Mouse (Mus musculus) midbrain, embryonic 11.5 days (tissue): ENCODE measurements at regions not wholly inside any gene's neighbourhood (a gene's known extent, or its start where the extent isn't known, plus 50 kb on each side); places are given as distances from the start of the nearest gene placed in this dataset.

Experiments used
- ATAC-seq: fragments of 200-750 bp; cut with Nextera tagmentation; 2 replicates; pipeline ENCODE4 v1.8.0; 2017; ENCODE audit warnings: moderate TSS enrichment, moderate library complexity; ENCODE audit not compliant: low FRiP score
- DNase-seq: peaks from one replicate; pipeline ENCODE4 v3.0.0; 2015; ENCODE audit warnings: low spot score; ENCODE audit errors: missing footprints
- H3K27ac ChIP-seq: fragments of 300-500 bp; sonication (generic); 2 replicates; pipeline ENCODE4 v1.5.1; 2014; ENCODE audit warnings: low read depth, low read length
- H3K27me3 ChIP-seq: fragments of 300-500 bp; sonication (generic); 2 replicates; pipeline ENCODE4 v1.6.1; 2014; ENCODE audit warnings: mild to moderate bottlenecking, low read length, moderate library complexity, mixed read lengths; ENCODE audit not compliant: control insufficient read depth, insufficient read depth
- H3K36me3 ChIP-seq: fragments of 300-500 bp; sonication (generic); 2 replicates; pipeline ENCODE4 v1.6.1; 2014; ENCODE audit warnings: mild to moderate bottlenecking, low read length, moderate library complexity, mixed read lengths; ENCODE audit not compliant: control insufficient read depth, insufficient read depth
- H3K4me1 ChIP-seq: fragments of 300-500 bp; sonication (generic); 2 replicates; pipeline ENCODE4 v1.6.1; 2014; ENCODE audit warnings: low read length; ENCODE audit not compliant: control insufficient read depth, insufficient read depth
- H3K4me2 ChIP-seq: fragments of 300-500 bp; sonication (generic); 2 replicates; pipeline ENCODE4 v1.6.1; 2014; ENCODE audit warnings: mild to moderate bottlenecking, moderate library complexity
- H3K4me3 ChIP-seq: fragments of 300-500 bp; sonication (generic); 2 replicates; pipeline ENCODE4 v1.5.1; 2014; ENCODE audit warnings: low read depth, low read length
- H3K9ac ChIP-seq: fragments of 300-500 bp; sonication (generic); 2 replicates; pipeline ENCODE4 v1.6.1; 2014; ENCODE audit warnings: low read length
- H3K9me3 ChIP-seq: fragments of 300-500 bp; sonication (generic); 2 replicates; pipeline ENCODE4 v1.6.1; 2016; ENCODE audit warnings: low read length; ENCODE audit not compliant: control insufficient read depth
- WGBS: fragments of 180-500 bp; shearing (Covaris S2); extraction: QIAGEN DNeasy Blood & Tissue Kit; methylation state at CpG from one replicate; pipeline ENCODE4 v1.1.7; 2014; 5-methylcytosine and 5-hydroxymethylcytosine counted together

DNA sequence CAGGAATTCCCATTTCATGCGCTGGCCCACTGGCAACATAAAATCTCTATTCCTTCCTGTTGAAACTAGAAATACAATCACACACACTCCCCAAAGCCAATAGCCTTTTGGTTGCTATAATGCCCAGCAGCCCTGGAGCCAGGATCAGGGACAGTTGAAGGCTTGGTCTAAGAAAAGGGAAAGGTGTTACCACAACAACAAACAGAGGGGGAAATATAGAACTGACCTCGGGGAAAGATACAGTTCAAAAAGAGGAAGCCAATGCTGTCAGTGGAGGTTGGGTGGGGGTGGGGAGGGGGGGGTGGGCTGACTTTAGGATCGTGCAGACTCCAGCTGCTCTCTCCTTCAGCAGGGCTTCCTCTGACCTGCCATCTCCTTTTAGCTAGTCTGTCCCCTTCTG lies 391.1 kb upstream of the Hnrnpa3 start:
- 75% methylated on average over 3 of the region's 3 CpGs for WGBS
- peaks cover 5% of the 10 kb centered on the region for H3K4me1 ChIP-seq
- no peaks in the 10 kb centered on the region for H3K36me3 ChIP-seq
- H3K4me2 ChIP-seq, result no peak overlapping the region
- H3K27me3 ChIP-seq, result no peaks in the 10 kb centered on the region
- H3K4me3 ChIP-seq, result no peak overlapping the region
- ATAC-seq (no peak), DNase-seq (no peak)
- H3K27ac ChIP-seq, result no peak overlapping the region
- no peak overlapping the region for H3K9ac ChIP-seq
- no peaks in the 10 kb centered on the region for H3K9me3 ChIP-seq

- Histone ChIP-seq H3K9me3 (no peaks in the 10 kb centered on the region), H3K36me3 (no peaks in the 10 kb centered on the region), H3K4me3 (no peak overlapping the region), H3K9ac (no peak overlapping the region), H3K27me3 (no peaks in the 10 kb centered on the region), H3K4me1 (peaks cover 5% of the 10 kb centered on the region), H3K27ac (no peak overlapping the region; the same call in 1 of the 2 replicates), H3K4me2 (no peak overlapping the region)
- ATAC-seq (0 out of 2 replicates have a peak, but pooled peaks have one; percentile 33), DNase-seq (peak; percentile 86)
- 54% methylated on average over 8 of the region's 8 CpGs for WGBS
Measured at GRCm38 (mm10) chr2:75269446-75269845, 389.6 kb upstream of the Hnrnpa3 start.

DNA sequence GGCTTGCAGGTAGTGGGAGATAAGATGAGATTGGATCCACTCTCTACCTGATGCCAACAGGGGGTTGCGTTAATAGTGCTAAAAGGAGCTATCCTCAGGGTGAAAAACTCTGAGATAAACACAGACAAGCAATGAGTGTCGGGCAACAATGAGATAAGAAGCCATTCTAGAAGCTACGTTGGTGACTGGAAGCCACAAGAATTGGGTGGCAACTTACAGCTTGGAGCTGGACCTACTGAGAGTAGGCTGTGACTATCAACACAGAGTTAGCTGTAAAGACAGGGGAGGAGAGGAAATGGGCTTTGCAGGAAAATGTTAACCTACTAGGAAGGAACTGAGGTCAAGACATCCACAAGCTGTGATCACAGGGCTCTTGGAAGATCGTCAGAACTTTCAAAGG lies 388.9 kb upstream of the Hnrnpa3 start:
- Histone ChIP-seq H3K9ac (no peak overlapping the region), H3K36me3 (no peaks in the 10 kb centered on the region), H3K27ac (no peak overlapping the region), H3K4me2 (no peak overlapping the region), H3K4me1 (peaks cover 5% of the 10 kb centered on the region), H3K27me3 (no peaks in the 10 kb centered on the region), H3K4me3 (no peak overlapping the region), H3K9me3 (no peaks in the 10 kb centered on the region)
- DNase-seq, result no peak
- no peak for ATAC-seq
- 81% methylated on average over 4 of the region's 4 CpGs for WGBS

DNA sequence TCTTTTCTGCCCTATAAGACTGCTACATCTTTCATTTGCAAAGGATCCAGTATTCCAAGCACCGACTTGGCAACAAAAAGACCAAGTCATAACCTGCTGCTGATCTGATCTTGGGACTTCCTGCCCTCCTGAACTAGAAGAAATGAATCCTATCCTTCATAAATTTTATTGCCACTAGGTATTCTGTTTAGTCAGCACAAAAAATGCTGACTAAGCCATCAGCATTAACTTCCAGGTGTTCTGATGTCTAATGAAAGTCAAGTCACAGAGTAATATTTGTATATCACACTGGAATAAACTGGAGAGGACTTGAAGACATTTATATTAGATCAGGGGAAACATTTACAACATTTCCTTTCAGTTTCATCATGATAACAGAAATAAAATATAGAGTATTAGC lies 371.2 kb upstream of the Hnrnpa3 start:
- Histone ChIP-seq H3K36me3 (no peaks in the 10 kb centered on the region), H3K27me3 (no peaks in the 10 kb centered on the region), H3K4me2 (no peak overlapping the region), H3K9ac (no peak overlapping the region), H3K4me1 (no peaks in the 10 kb centered on the region), H3K27ac (no peak overlapping the region), H3K4me3 (no peak overlapping the region), H3K9me3 (no peaks in the 10 kb centered on the region)
- no peak for ATAC-seq
- 90% methylated on average over 1 of the region's 1 CpGs for WGBS
- no peak for DNase-seq

GRCm38 (mm10) chr2:75291674-75292073 lies 367.4 kb upstream of the Hnrnpa3 start:
- ATAC-seq, result no peak
- H3K9ac ChIP-seq, result no peak overlapping the region
- DNase-seq, result no peak
- no peaks in the 10 kb centered on the region for H3K27me3 ChIP-seq
- no peaks in the 10 kb centered on the region for H3K4me1 ChIP-seq
- no peak overlapping the region for H3K4me2 ChIP-seq
- H3K9me3 ChIP-seq, result no peaks in the 10 kb centered on the region
- WGBS, result 98% methylated on average over 2 of the region's 2 CpGs
- H3K4me3 ChIP-seq, result no peak overlapping the region
- no peaks in the 10 kb centered on the region for H3K36me3 ChIP-seq
- no peak overlapping the region for H3K27ac ChIP-seq

- Histone ChIP-seq H3K9ac (no peak overlapping the region), H3K4me2 (no peak overlapping the region), H3K27ac (no peak overlapping the region), H3K9me3 (no peaks in the 10 kb centered on the region), H3K4me1 (no peaks in the 10 kb centered on the region), H3K4me3 (no peak overlapping the region), H3K27me3 (no peaks in the 10 kb centered on the region), H3K36me3 (no peaks in the 10 kb centered on the region)
- ATAC-seq, result no peak
- 77% methylated on average over 3 of the region's 3 CpGs for WGBS
- no peak for DNase-seq
Measured at GRCm38 (mm10) chr2:75306821-75307220, 352.2 kb upstream of the Hnrnpa3 start.

- Histone ChIP-seq H3K4me1 (no peaks in the 10 kb centered on the region), H3K27me3 (no peaks in the 10 kb centered on the region; the same call in 1 of the 2 replicates), H3K9me3 (no peaks in the 10 kb centered on the region), H3K4me2 (no peak overlapping the region), H3K4me3 (no peak overlapping the region), H3K36me3 (no peaks in the 10 kb centered on the region), H3K27ac (no peak overlapping the region), H3K9ac (no peak overlapping the region)
- WGBS, result 68% methylated on average over 4 of the region's 4 CpGs
- ATAC-seq (no peak), DNase-seq (no peak)
Measured at GRCm38 (mm10) chr2:75311191-75311590, 347.9 kb upstream of the Hnrnpa3 start.

- no peak overlapping the region for H3K27ac ChIP-seq
- no peaks in the 10 kb centered on the region for H3K9me3 ChIP-seq
- no peak overlapping the region for H3K4me2 ChIP-seq
- H3K4me3 ChIP-seq, result no peak overlapping the region
- DNase-seq, result peak; percentile 88
- 22% methylated on average over 7 of the region's 7 CpGs for WGBS
- no peaks in the 10 kb centered on the region for H3K4me1 ChIP-seq
- ATAC-seq, result no peak
- H3K36me3 ChIP-seq, result no peaks in the 10 kb centered on the region
- H3K9ac ChIP-seq, result no peak overlapping the region
- H3K27me3 ChIP-seq, result no peaks in the 10 kb centered on the region; the same call in 1 of the 2 replicates
Measured at GRCm38 (mm10) chr2:75312246-75312645, 346.8 kb upstream of the Hnrnpa3 start.

GRCm38 (mm10) chr2:75315341-75315740 lies 343.7 kb upstream of the Hnrnpa3 start:
- no peak for ATAC-seq
- Histone ChIP-seq H3K9ac (no peak overlapping the region), H3K9me3 (no peaks in the 10 kb centered on the region), H3K36me3 (no peaks in the 10 kb centered on the region), H3K4me1 (no peaks in the 10 kb centered on the region), H3K4me3 (no peak overlapping the region), H3K27me3 (no peaks in the 10 kb centered on the region; the same call in 1 of the 2 replicates), H3K4me2 (no peak overlapping the region), H3K27ac (no peak overlapping the region)
- no peak for DNase-seq
- 49% methylated on average over 7 of the region's 7 CpGs for WGBS

- H3K9ac ChIP-seq, result no peak overlapping the region
- DNase-seq, result peak; percentile 85
- H3K4me3 ChIP-seq, result no peak overlapping the region
- WGBS, result 54% methylated on average over 5 of the region's 5 CpGs
- no peaks in the 10 kb centered on the region for H3K4me1 ChIP-seq
- no peaks in the 10 kb centered on the region for H3K9me3 ChIP-seq
- H3K27ac ChIP-seq, result no peak overlapping the region
- ATAC-seq, result no peak
- no peaks in the 10 kb centered on the region; the same call in 1 of the 2 replicates for H3K27me3 ChIP-seq
- H3K4me2 ChIP-seq, result no peak overlapping the region
- no peaks in the 10 kb centered on the region for H3K36me3 ChIP-seq
Measured at GRCm38 (mm10) chr2:75318190-75318589, 340.9 kb upstream of the Hnrnpa3 start.
